In the genomic region with DNA sequence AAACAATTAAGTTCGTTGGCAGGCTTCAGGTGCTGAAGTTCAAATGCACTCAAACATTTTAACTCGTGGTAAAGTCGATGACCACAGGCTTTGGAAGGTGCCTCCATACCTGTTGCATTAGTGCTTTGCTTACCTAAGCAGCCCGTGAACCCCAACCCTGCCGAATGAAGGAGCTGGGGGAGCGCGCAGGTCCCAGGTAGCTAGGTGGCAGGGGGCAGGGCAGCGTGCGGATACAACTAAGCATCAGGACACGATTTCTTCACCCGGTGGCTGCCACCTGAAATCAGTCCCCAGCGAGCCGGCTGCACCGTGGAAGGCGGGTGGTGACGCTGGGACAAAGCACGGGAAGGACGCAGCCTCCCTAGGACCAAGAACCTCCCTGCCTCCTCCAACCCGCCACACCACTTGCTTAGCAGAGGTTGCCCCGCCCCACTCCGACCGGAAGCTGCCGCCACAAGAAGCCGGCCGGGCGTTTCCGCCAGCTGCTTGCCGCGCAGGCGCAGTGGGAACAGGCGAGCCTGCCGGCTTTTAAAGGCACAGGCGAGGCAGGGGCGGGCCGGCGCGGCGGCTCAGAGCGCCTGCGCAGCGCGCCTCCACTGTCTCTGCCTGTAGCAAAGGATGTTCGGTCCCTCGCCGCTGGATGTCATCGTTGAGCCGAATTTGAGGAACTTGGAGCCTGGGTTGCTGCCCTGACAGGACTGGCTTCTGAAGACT, we compare ENCODE assay signal across 8 mouse cellular contexts. TPM values are rescaled to one million over a fixed set of nuclear protein-coding genes. Genes with fewer than 3 reads are reported as not detected.
DNase-seq lines count a peak whose midpoint lies in the region; ATAC-seq and TF ChIP-seq lines count a peak whose summit lies in the region.

No protein-coding gene starts in this region.

- TF ChIP-seq POLR2A in ES-Bruce4 (IDR thresholded peaks at IDR 0.05; ENCODE audit: insufficient read depth, low read length) = no peak

- peak overlapping the region; percentile 86 for H3K4me3 ChIP-seq in ES-Bruce4 (ENCODE audit: low read depth, low read length)
- peak overlapping the region; percentile 70 for H3K4me3 ChIP-seq in forebrain, embryonic 13.5 days
- peak overlapping the region; percentile 71 for H3K4me3 ChIP-seq in liver, postnatal 0 days (ENCODE audit: low read depth, low read length)
- H3K4me3 ChIP-seq in neural tube, embryonic 14.5 days (ENCODE audit: low read depth, low read length) = peak overlapping the region; percentile 66

- H3K27me3 ChIP-seq in ES-Bruce4 (ENCODE audit: control insufficient read depth, insufficient read depth, low read length, poor library complexity, severe bottlenecking) = no peaks in the 10 kb centered on the region
- H3K27me3 ChIP-seq in forebrain, embryonic 13.5 days = no peaks in the 10 kb centered on the region
- H3K27me3 ChIP-seq in liver, postnatal 0 days (ENCODE audit: insufficient read depth, low read length) = no peaks in the 10 kb centered on the region
- no peaks in the 10 kb centered on the region for H3K27me3 ChIP-seq in neural tube, embryonic 14.5 days (ENCODE audit: control insufficient read depth, insufficient read depth, low read length)

- intact Hi-C loops in heart, postnatal 10 days (cut with DNase I) = loop anchor here (1.0 to 5.0 kb wide), 4 partner anchors 63 to 426 kb away; no protein-coding TSS in a partner anchor

- H3K9ac ChIP-seq in ES-Bruce4 (ENCODE audit: low read depth, poor library complexity, severe bottlenecking) = peak overlapping the region; percentile 53
- H3K9ac ChIP-seq in forebrain, embryonic 13.5 days = peak overlapping the region; percentile 75
- peak overlapping the region; percentile 70 for H3K9ac ChIP-seq in liver, postnatal 0 days (replicated peaks)
- H3K9ac ChIP-seq in neural tube, embryonic 14.5 days (replicated peaks; ENCODE audit: low read depth, low read length) = peak overlapping the region; percentile 61

- no peaks in the 10 kb centered on the region; the same call in 1 of the 2 replicates for H3K9me3 ChIP-seq in ES-Bruce4 (replicated peaks; ENCODE audit: control insufficient read depth, insufficient read depth, low read length, poor library complexity, severe bottlenecking)
- no peaks in the 10 kb centered on the region for H3K9me3 ChIP-seq in forebrain, embryonic 13.5 days (replicated peaks)
- no peaks in the 10 kb centered on the region for H3K9me3 ChIP-seq in liver, postnatal 0 days (ENCODE audit: low read length)
- no peaks in the 10 kb centered on the region for H3K9me3 ChIP-seq in neural tube, embryonic 14.5 days (ENCODE audit: control insufficient read depth, low read length)

- H3K27ac ChIP-seq in ES-Bruce4 (ENCODE audit: insufficient read depth, low read length) = no peak overlapping the region
- H3K27ac ChIP-seq in forebrain, embryonic 13.5 days = peak overlapping the region; percentile 21; the same call in 1 of the 2 replicates
- peak overlapping the region; percentile 59 for H3K27ac ChIP-seq in liver, postnatal 0 days (ENCODE audit: low read depth)
- peak overlapping the region; percentile 52; the same call in 1 of the 2 replicates for H3K27ac ChIP-seq in neural tube, embryonic 14.5 days (ENCODE audit: low read depth, low read length)

- no peak for TF ChIP-seq EP300 in ES-Bruce4 (IDR thresholded peaks at IDR 0.05; ENCODE audit: insufficient read depth, low read depth, low read length)
- no peak for TF ChIP-seq EP300 in liver, postnatal 0 days (IDR thresholded peaks at IDR 0.05; ENCODE audit: low read depth)

- H3K4me1 ChIP-seq in ES-Bruce4 (ENCODE audit: control insufficient read depth, insufficient read depth, low read length) = peaks cover 2% of the 10 kb centered on the region
- peaks cover 43% of the 10 kb centered on the region for H3K4me1 ChIP-seq in forebrain, embryonic 13.5 days
- H3K4me1 ChIP-seq in liver, postnatal 0 days (ENCODE audit: insufficient read depth) = peaks cover 17% of the 10 kb centered on the region
- peaks cover 31% of the 10 kb centered on the region for H3K4me1 ChIP-seq in neural tube, embryonic 14.5 days (ENCODE audit: control insufficient read depth, insufficient read depth, low read length)

- peak; percentile 98 to 99 for DNase-seq in heart, postnatal 10 days
- peak; percentile 95 for DNase-seq in large intestine, adult 2 months (ENCODE audit: low read depth, low spot score)
- peak; percentile 99 for DNase-seq in liver, postnatal 0 days
- DNase-seq in testis, postnatal 10 days (ENCODE audit: low spot score) = peak; percentile 98

- H3K4me2 ChIP-seq in forebrain, embryonic 13.5 days = peak overlapping the region; percentile 76
- H3K4me2 ChIP-seq in liver, postnatal 0 days (ENCODE audit: low read depth, low read length) = peak overlapping the region; percentile 91
- peak overlapping the region; percentile 73 for H3K4me2 ChIP-seq in neural tube, embryonic 14.5 days (ENCODE audit: low read depth, low read length)

- peak; percentile 90 for ATAC-seq in cerebellum, adult (ENCODE audit: insufficient number of reproducible peaks, low FRiP score, low TSS enrichment)
- ATAC-seq in forebrain, embryonic 13.5 days = peak; percentile 96
- peak; percentile 91 for ATAC-seq in liver, postnatal 0 days
- peak; percentile 96 for ATAC-seq in neural tube, embryonic 14.5 days (ENCODE audit: low read depth)

- TF ChIP-seq CTCF in ES-Bruce4 (IDR thresholded peaks at IDR 0.05; ENCODE audit: low read depth, low read length) = peak; percentile 63
- peak; percentile 84 for TF ChIP-seq CTCF in liver, postnatal 0 days (IDR thresholded peaks at IDR 0.05; ENCODE audit: low read depth)

- under 1% methylated on average over 47 of the region's 47 CpGs for whole genome bisulfite sequencing in forebrain, embryonic 13.5 days
- WGBS in large intestine, adult 2 months = under 1% methylated on average over 47 of the region's 47 CpGs
- under 1% methylated on average over 46 of the region's 47 CpGs for WGBS in liver, postnatal 0 days (ENCODE audit: insufficient replicate concordance)
- under 1% methylated on average over 47 of the region's 47 CpGs for WGBS in neural tube, embryonic 14.5 days

- peaks cover 25% of the 10 kb centered on the region for H3K36me3 ChIP-seq in ES-Bruce4 (ENCODE audit: control insufficient read depth, insufficient read depth, low read length, poor library complexity, severe bottlenecking)
- peaks cover 26% of the 10 kb centered on the region for H3K36me3 ChIP-seq in forebrain, embryonic 13.5 days (ENCODE audit: poor library complexity, severe bottlenecking)
- peaks cover 16% of the 10 kb centered on the region for H3K36me3 ChIP-seq in liver, postnatal 0 days (replicated peaks; ENCODE audit: insufficient read depth, low read length)
- H3K36me3 ChIP-seq in neural tube, embryonic 14.5 days (ENCODE audit: control insufficient read depth, insufficient read depth, low read length) = peaks cover 20% of the 10 kb centered on the region

RNA-seq across cellular contexts. Expression of gene Lig4, which starts 1.4 kb away (rescaled TPM):
- 9.4 and 9.6 TPM in 2 replicates for polyA plus RNA-seq in ES-Bruce4 (2011; ENCODE audit: insufficient read depth, insufficient read length, low read depth, missing spikeins)
- 10.5 and 11.0 TPM in 2 replicates for polyA plus RNA-seq in forebrain, embryonic 13.5 days (2015; fragmentation: Nextera tagmentation; extraction: Ambion mirVana)
- 1 to 10 TPM; 5.9 to 6.5 TPM for total RNA-seq in heart, postnatal 10 days (2021)
- polyA plus RNA-seq in large intestine, adult 2 months (2012; rRNA removed) = 1.4 and 2.6 TPM in 2 replicates
- polyA plus RNA-seq in liver, postnatal 0 days (2015; fragmentation: Nextera tagmentation; extraction: Ambion mirVana) = 1.2 and 1.3 TPM in 2 replicates
- polyA plus RNA-seq in neural tube, embryonic 14.5 days (2014; fragmentation: Nextera tagmentation; extraction: Ambion mirVana) = 10.1 and 13.1 TPM in 2 replicates

RNA-seq across cellular contexts. Expression of gene Abhd13, which starts 1.5 kb away (rescaled TPM):
- polyA plus RNA-seq in ES-Bruce4 (2011; ENCODE audit: insufficient read depth, insufficient read length, low read depth, missing spikeins) = 20.1 and 20.7 TPM in 2 replicates
- 13.5 and 15.1 TPM in 2 replicates for polyA plus RNA-seq in forebrain, embryonic 13.5 days (2015; fragmentation: Nextera tagmentation; extraction: Ambion mirVana)
- total RNA-seq in heart, postnatal 10 days (2021) = 10 to 100 TPM; 19.7 to 20.0 TPM
- polyA plus RNA-seq in large intestine, adult 2 months (2012; rRNA removed) = 6.6 and 8.1 TPM in 2 replicates
- polyA plus RNA-seq in liver, postnatal 0 days (2015; fragmentation: Nextera tagmentation; extraction: Ambion mirVana) = 5.2 and 5.6 TPM in 2 replicates
- polyA plus RNA-seq in neural tube, embryonic 14.5 days (2014; fragmentation: Nextera tagmentation; extraction: Ambion mirVana) = 17.6 and 20.4 TPM in 2 replicates

RNA-seq across cellular contexts. Expression of gene Tnfsf13b, which starts 30.2 kb away (rescaled TPM):
- polyA plus RNA-seq in ES-Bruce4 (2011; ENCODE audit: insufficient read depth, insufficient read length, low read depth, missing spikeins) = 0.37 TPM in 1 of 2 replicates, not detected in the other
- polyA plus RNA-seq in forebrain, embryonic 13.5 days (2015; fragmentation: Nextera tagmentation; extraction: Ambion mirVana) = 0.23 and 0.25 TPM in 2 replicates
- 1 to 10 TPM; 3.9 to 6.4 TPM for total RNA-seq in heart, postnatal 10 days (2021)
- polyA plus RNA-seq in large intestine, adult 2 months (2012; rRNA removed) = 5.7 and 9.4 TPM in 2 replicates
- 0.58 and 0.69 TPM in 2 replicates for polyA plus RNA-seq in liver, postnatal 0 days (2015; fragmentation: Nextera tagmentation; extraction: Ambion mirVana)
- 1.0 and 1.3 TPM in 2 replicates for polyA plus RNA-seq in neural tube, embryonic 14.5 days (2014; fragmentation: Nextera tagmentation; extraction: Ambion mirVana)
